Mouse (Mus musculus) layer of hippocampus, postnatal 14 days (tissue): ENCODE data around the gene Cadm1. TPM values are rescaled to one million over a fixed set of nuclear protein-coding genes. Genes with fewer than 3 reads are reported as not detected.

Experiments used
- DNase-seq, 2 experiments: peaks; one replicate each; pipeline ENCODE4 v3.0.0; 2021 to 2022; ENCODE audit warnings: low spot score in 2 of 2, mixed read lengths in 1 of 2
- total RNA-seq, 2 experiments: library from RNA; stranded (reverse); gene quantifications; 2 replicates each; pipeline ENCODE4 v1.2.3; 2021

Gene Cadm1
- total RNA-seq, 2 experiments from 2014 or later, result 219 to 257 TPM

- no peak for DNase-seq
Observed at GRCm38 (mm10) chr9:47548402-47548801, 18.4 kb downstream of the Cadm1 start.

DNA sequence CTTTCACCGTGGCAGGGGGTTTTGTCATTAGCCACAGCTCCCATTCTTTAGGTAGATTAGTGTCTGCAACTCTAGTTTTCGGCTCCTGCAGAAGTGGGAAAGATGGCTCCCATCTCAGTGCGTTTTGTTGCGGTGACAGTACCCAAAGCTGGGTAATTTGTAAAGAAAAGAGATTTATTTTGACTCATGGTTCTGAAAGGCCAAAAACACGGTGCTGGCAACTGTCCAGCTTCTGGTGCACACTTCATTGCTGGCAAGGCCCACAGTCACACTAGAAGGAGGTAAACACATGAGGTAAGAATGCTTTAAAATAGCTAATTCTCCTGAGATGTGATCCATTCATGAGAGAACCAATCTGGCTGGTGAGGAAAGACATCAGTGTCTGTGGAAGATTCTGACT, 18.9 kb downstream of the Cadm1 start:
- no peak for DNase-seq

DNA sequence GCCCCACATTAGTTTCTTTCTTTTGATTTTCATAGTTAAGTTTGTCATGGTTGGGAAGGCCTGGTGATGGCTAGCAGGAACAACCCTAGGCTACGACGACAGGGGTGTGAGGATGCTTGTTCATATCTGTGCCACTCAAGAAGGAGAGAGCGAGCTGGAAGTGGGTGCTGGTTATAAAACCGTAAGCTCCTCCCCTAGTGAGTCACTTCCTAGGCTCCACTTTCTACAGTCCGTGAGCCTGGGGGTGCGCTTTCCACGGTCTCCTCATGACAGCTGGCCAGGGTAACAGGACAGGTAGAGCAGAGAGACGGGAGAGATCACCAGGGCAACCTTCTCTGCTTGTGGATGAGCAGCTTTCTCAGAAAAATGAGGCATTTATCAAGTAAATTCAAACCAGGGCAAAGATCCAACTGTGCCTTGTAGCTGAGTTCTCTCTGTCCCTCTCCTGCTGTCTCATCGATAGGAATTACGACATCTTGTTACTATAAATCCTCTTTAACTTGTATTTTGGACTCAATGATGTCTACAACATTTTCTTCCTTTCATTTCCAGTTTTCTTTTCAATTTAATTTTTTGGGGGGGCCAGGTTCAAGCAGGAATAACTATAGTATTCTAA, 23.1 kb downstream of the Cadm1 start:
- no peak for DNase-seq

DNA sequence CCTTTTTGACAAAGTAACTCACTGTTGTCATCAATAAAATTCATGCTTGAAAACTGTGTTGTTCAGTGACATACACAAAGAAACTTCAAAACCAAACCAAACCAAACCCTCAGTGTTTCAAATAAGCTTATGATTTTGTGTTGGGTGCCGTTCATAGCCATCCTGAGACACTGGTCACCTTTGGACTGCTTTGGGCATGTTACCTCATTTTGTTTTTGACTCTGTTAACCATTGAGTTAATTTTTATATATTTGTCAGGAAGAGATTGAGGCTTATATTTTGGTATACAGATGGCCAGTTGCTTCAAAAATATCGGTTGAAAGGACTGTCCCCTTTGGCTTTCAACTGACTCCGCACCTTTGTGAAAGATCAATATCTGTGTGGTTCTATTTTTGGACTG, 30.8 kb downstream of the Cadm1 start:
- no peak for DNase-seq

GRCm38 (mm10) chr9:47561596-47561995, 31.6 kb downstream of the Cadm1 start:
- no peak for DNase-seq

GRCm38 (mm10) chr9:47565088-47565487, 35.1 kb downstream of the Cadm1 start:
- DNase-seq, result no peak

- no peak for DNase-seq
Observed at GRCm38 (mm10) chr9:47567873-47568272, 37.9 kb downstream of the Cadm1 start.

DNA sequence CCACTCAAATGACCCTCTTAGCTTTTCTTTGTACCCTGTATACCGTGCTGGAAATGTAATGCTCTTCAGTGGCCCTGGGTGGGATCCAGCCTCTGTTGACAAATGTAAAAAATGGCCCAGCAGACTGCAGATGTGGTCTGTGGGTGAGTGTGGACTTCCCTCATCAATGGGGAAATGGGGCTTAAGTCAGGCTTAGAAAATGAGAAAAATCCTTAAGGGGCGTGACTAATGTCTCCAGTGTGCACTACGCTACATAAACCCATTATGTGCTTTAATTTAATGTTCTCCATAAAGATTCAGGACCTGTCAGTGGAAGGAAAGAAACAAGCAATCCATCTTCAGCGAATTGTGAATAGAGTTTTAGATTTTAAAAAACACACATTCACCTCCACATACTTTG, 40.2 kb downstream of the Cadm1 start:
- no peak for DNase-seq

DNA sequence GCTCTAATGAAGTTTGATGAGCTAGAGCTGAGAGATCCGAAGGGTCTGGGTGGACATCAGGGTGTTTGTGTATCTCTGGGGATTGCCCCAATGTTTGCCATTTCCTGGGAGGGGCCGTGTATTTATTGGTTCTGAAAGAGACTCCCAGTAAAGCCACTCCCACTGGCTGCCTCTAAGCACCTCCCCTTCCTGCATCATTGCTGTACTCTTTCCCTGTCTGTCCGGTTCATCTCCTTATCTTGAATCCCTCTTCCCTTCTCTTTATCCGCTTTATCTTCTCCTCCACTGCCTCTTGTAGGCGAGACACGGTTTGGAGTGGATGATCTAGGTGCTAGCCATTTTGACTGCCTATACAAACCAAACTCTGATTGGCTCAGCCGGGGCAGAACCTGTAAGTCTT, 41.5 kb downstream of the Cadm1 start:
- no peak for DNase-seq

DNA sequence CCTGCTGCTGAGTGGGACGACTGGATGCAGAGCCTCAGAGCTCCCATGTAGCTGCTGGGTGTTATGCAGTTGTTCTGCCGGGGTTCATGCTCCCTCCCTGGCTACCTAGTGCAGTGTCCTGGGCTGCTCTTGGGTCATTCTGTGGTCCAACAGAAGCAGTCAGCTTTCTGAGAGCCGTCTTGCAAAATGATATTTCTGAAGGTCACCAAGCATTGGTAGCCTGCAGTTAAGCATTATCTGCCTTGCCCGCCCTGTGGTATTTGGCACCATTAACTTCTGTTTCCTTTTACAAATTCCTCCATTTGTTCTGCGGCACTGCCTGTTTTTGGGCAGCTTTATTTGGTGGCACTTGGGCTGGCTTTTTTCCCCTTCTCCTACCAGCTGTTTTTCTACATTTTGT, 42.2 kb downstream of the Cadm1 start:
- DNase-seq, result no peak

GRCm38 (mm10) chr9:47573456-47573855, 43.5 kb downstream of the Cadm1 start:
- no peak for DNase-seq

GRCm38 (mm10) chr9:47574710-47575414, 44.9 kb downstream of the Cadm1 start:
- DNase-seq, result no peak

- no peak for DNase-seq
Observed at GRCm38 (mm10) chr9:47575764-47576163, 45.8 kb downstream of the Cadm1 start.

GRCm38 (mm10) chr9:47579464-47579863, 49.5 kb downstream of the Cadm1 start:
- DNase-seq, result peak in 1 of 2 experiments; percentile 34

DNA sequence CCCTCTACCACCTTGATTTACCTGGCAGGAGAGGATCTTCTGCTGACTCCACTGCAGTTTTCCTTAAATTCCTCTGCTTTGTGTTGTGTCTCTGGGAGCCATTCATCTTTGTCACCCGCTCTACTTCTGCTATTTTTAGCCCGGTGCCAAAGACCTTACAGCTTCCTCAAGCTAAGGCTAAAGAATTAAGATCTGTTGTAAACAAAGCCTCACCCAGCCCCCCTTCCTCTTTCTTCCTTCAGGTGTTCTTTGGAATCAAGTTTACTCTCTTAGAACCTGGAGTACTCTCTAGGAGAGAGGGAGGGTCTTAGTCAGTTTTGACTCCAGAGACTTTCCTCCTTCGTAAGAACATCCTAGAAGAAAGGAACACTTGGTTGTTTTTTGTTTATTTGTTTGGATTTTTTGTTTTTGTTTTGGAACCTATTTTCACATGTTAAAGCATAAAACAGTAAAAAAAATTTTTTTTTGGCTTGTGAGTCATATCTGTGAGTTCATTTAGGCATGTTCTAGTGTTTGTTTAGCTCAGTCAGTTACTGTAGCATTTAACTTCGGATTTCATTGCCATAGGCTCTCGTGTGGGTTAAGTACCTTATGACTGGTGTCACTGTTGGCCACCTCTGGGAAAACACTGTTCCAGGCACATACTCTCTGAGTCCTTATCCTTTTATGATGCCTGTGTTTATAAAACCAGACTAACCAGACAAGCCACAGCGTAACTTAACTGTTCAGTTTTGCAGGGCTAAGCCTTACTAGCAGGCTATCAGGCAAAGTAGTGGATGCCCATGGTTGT, 51.8 kb downstream of the Cadm1 start:
- no peak for DNase-seq

GRCm38 (mm10) chr9:47583241-47583640, 53.3 kb downstream of the Cadm1 start:
- no peak for DNase-seq

DNA sequence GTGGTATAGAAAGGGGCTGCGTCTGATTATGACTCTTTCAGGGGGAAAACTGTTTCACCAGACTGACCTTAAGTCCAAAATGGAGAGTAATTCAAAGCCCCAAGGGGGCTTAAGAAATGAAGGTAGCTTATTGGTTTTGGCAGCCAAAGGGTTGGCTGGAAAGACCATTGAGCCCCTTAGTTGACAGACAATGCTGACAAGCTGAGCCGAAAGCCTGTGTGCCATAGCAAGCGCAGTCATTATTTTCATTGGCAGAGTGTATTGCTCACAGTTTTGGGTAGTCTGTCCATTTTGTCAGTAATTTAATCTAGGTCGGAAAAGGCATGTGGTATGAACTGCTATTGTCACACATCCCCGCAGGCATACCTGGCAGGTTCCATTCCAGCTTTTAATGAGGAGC, 56.2 kb downstream of the Cadm1 start:
- DNase-seq, result no peak

GRCm38 (mm10) chr9:47586839-47587238, 56.9 kb downstream of the Cadm1 start:
- no peak for DNase-seq

GRCm38 (mm10) chr9:47587577-47588194, 57.7 kb downstream of the Cadm1 start:
- DNase-seq, result peak in 1 of 2 experiments; percentile 65

GRCm38 (mm10) chr9:47589832-47590231, 59.9 kb downstream of the Cadm1 start:
- DNase-seq, result no peak

DNA sequence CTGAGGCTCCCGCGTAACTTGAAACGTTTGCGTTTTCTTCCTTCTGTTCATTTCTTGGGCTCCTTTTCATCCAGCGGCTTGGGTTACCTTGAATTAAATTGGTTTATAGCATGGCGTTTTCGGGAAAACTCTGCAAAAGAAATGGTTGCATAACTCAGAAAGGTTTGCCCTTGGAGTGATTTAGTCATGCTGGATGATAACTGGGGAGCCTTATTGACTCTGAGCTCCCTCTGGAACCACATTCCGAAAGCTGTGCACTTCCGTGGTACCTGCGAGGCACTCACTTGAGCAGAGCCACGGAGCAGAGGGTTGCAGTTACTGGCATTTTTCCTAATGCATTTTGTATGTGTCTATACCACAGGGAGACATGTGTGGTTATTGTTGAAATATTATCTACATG, 71.6 kb downstream of the Cadm1 start:
- DNase-seq, result no peak

GRCm38 (mm10) chr9:47603971-47604370, 74.0 kb downstream of the Cadm1 start:
- no peak for DNase-seq
